Mouse (Mus musculus): ENCODE data around the gene Ephb4.

Gene Ephb4

DNA sequence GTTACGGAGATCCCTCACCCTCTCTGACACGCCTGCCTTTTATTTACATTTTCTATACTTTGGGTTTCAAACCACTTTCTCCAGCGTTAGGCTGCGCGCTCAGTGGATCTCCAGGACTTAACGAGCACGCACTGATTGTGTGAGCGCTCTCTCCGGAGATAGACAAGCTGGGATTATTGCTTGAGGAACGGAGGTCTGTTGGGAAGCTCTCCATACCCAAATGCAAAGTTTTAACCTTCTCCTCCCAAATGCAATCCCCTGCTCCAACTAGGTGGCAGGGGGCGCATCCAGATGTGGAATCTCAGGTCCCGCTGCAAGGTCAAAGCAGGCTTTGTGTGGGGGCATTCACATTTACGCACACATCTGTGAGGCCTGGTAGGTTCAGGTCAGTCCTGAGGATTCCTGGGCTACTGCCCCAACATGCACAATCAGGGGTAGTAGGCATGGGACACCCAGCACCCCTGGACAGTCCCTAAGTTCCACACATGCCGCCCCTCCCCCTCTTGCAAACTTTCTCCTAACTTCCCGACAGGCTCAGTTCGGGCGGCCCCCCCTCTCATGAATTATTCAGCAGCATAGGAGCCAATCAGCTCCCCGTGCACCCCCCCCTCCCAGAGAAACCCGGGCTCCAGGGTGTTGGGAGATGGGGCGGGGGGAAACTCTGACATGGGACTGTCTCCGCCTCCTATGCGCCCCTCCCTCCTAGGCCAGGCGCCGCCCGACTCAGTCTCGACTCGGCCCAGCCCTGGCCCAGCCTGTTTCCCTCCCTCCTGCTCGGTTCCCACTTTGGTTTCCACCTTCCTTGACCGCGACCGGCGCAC, at the start of gene Ephb4:
Gene Ephb4 (plus strand): TSS at position 726 of the 821 bp plus-strand sequence.
- peak; percentile 70 to 78 for DNase-seq

GRCm38 (mm10) chr5:137301253-137301652, 48.7 kb upstream of the Ephb4 start:
- peak; percentile 53 to 62 for DNase-seq

DNA sequence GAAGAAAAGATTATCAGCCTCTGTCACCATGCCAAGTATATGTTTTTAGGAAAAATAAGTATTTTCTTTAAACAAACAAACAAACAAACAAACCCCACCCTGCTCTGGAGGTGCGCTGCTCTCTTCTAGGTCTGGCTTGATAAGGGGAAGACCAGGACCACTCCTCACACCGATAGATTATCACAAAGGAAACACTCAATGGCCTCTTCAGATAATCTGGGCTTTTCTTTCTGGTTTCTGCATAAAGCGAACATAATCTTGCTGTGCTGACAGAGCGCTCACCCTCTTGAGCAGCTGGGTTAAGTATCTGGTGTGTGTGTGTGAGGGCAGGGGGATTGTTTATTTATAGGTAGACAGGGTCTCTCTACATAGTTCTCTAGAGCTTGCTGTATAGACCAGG, 46.3 kb upstream of the Ephb4 start:
- no peak for DNase-seq

DNA sequence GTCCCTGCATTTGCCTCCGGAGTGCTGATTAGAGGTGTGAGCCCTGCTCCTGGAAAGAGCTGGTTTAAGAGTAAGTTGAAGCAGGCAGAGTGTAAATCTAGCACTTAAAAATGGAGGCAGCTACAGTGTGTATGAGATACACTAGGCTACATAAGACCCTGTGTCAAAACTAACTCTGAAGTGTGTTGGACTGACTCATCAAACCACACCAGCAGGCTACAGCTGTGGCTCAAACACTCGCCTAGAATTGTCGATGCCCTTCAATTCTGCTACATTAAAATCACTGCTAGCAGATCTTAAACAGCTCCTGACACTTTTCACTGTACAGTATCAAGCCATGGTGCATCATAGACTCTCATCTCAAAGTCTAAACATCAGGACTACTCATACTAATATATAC, 45.7 kb upstream of the Ephb4 start:
- DNase-seq: no peak

DNA sequence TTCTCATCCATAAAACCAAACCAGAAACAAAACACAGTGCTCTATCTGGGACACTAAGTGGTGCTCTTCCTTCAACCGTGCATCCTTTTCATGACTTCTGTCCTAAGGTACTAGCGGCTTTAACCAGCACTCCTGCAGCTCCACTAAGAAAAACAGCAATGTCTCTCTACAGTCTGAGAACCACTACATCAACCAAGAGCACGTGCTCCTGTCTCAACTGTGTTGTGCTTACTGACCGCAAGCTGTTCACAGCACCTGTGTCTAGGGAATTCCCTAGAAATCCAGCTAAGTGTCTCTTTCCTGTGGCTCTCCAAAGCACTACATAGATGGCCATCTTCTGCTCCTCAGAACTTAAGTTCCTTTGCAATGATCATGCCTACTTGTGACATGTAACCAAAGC, 45.1 kb upstream of the Ephb4 start:
- DNase-seq: no peak

GRCm38 (mm10) chr5:137305822-137306221, 44.1 kb upstream of the Ephb4 start:
- no peak for DNase-seq

DNA sequence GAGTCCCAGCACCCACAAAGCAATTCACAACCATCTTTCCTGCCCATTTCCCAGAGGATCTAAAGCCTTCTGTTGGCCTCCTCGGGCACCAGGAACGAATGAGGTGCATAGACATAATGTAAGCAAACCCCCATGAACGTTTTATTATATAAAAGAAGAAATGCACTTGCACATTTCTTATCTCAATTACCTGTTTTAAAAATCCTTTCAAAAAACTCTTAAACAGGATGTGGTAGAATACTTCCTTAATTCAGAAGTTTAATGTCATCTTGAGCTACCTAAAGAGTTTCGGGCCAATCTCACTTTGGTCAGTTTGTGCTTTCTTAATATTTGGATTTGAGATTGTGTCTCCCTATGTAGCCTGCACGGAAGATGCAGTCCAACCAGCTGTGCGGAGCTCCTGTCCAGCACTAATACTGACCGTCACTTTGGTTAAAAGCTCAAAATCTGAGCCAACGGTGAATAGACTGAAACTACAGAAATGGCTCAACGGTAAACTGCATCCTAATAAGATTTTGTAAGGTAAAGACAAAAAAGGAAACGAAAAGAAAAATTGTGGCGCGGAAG, 43.4 kb upstream of the Ephb4 start:
- no peak for DNase-seq

- peak; percentile 95 to 96 for DNase-seq
Measured at GRCm38 (mm10) chr5:137307071-137307912, 42.6 kb upstream of the Ephb4 start, which contains the start of gene Srrt. Gene Srrt, minus strand, starts transcription at chr5:137307674.

DNA sequence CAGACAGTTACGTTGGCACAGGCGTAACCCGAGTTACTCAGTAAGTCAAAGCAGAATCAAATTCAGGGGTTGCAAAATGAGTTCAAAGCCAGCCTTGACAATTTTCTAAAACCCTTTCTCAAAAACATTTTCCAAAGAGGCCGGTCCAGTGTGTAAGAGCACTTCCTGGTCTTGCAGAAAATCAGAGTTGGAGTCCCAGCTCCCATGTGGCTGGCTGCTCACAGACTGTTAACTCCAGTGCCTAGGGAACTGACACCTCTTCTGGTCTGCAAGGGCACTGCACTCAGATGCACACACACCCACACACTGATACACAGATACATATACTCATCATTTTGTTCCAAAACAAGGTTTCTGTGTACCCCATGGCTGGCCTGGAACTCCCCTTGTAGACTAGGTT, 41.6 kb upstream of the Ephb4 start:
- peak; percentile 9 to 27 for DNase-seq

GRCm38 (mm10) chr5:137313466-137314192, 36.3 kb upstream of the Ephb4 start:
- no peak for DNase-seq

- DNase-seq: peak; percentile 70 to 76
Measured at GRCm38 (mm10) chr5:137314193-137315083, 35.5 kb upstream of the Ephb4 start, which contains the start of gene Trip6. Gene Trip6, minus strand, starts transcription at chr5:137314404.

GRCm38 (mm10) chr5:137315084-137315903, 34.6 kb upstream of the Ephb4 start:
- DNase-seq: peak; percentile 64 to 66

GRCm38 (mm10) chr5:137317361-137317760, 32.5 kb upstream of the Ephb4 start:
- no peak for DNase-seq

DNA sequence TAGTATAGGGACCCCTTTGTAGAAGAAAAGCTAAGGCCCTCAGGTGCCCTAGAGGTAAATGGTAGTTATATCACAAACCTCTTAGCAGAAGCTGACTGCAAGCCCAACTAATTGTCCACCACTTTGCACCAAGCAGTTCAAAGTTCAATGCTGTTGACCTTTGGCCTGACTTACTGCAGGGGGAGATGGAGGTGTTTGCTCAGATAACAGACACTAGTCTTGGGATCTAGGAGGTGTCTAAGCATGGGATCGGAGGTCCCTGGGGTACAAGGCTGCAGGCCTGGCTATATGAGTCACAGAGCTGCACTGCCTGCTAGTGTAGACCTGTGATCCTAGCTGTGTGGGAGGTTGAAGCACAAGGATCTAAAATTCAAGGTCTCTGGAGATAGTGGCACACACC, 31.3 kb upstream of the Ephb4 start:
- DNase-seq: no peak

DNA sequence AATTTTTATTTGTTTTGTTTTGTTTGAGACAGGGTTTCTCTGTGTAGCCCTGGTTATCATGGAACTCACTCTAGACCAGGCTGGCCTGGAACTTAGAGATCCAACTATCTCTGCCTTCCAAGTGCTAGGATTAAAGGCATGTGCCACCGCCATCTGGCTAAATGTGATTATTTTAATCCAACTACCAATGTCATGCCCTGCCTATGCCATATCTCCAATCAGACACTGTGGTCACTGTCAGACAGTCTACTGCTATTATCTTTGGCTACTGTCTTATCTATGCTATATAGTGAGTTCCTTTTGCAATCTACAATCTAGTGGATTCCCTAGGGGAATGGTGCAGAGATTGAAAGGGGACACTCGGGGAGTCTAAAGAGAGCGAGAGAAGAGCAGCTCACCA, 28.9 kb upstream of the Ephb4 start:
- DNase-seq: no peak

DNA sequence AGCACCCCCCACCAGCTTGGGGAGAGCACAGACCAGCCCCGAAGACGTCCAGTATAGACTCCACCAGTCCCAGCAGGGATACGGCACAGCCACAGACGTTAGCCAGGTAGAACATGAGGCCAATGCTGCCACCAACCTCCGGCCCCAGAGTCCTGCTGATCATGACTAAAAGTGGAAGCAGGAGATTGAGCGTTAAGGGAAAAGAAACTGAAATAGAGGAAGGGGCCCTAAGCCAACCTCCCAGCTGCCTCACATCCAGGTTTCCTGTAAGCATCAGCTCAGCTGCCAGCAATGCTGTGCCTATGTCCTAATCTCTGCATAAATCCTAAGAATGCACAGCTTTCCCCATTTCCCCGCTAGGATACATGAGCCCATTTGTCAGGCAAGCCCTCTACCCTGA, 19.0 kb upstream of the Ephb4 start:
- DNase-seq: no peak

GRCm38 (mm10) chr5:137332857-137333511, 16.9 kb upstream of the Ephb4 start:
- no peak for DNase-seq

GRCm38 (mm10) chr5:137333512-137334174, 16.3 kb upstream of the Ephb4 start, which contains the start of gene Slc12a9:
Gene Slc12a9, minus strand, starts transcription at chr5:137333597.
- peak; percentile 98 to 99 for DNase-seq

GRCm38 (mm10) chr5:137334317-137334716, 15.6 kb upstream of the Ephb4 start:
- no peak for DNase-seq
